Mouse (Mus musculus): Measurements from ENCODE around the gene Egflam. TPM values are rescaled to one million over a fixed set of nuclear protein-coding genes. Genes with fewer than 3 reads are reported as not detected.

Egflam gene
- polyA plus RNA-seq, 1 experiment from 2014 or later = 5.8 TPM

- WGBS = 73% methylated on average over 11 of the region's 11 CpGs
- Histone ChIP-seq H3K4me1 (replicated peaks; ENCODE audit: control insufficient read depth, insufficient read depth, low read length) (0 out of 2 replicates have a peak, but pooled peaks cover 7% of the 10 kb centered on the region), H3K9ac (replicated peaks; ENCODE audit: low read depth, low read length) (no peak overlapping the region), H3K27ac (ENCODE audit: low read length) (no peak overlapping the region), H3K4me2 (ENCODE audit: low read length) (no peak overlapping the region), H3K9me3 (ENCODE audit: control insufficient read depth, low read length) (no peaks in the 10 kb centered on the region), H3K36me3 (ENCODE audit: control insufficient read depth, insufficient read depth) (no peaks in the 10 kb centered on the region), H3K27me3 (replicated peaks; ENCODE audit: control insufficient read depth, insufficient read depth, low read length) (no peaks in the 10 kb centered on the region), H3K4me3 (replicated peaks; ENCODE audit: low read length) (no peak overlapping the region)
- ATAC-seq = no peak
Measured at GRCm38 (mm10) chr15:7239904-7240303, 158.3 kb downstream of the Egflam start.

GRCm38 (mm10) chr15:7233393-7234090 is 164.7 kb downstream of the Egflam start:
- no peak overlapping the region for H3K9ac ChIP-seq (replicated peaks; ENCODE audit: low read depth, low read length)
- no peaks in the 10 kb centered on the region for H3K4me1 ChIP-seq (replicated peaks; ENCODE audit: control insufficient read depth, insufficient read depth, low read length)
- H3K27ac ChIP-seq (ENCODE audit: low read length) = no peak overlapping the region
- no peak for ATAC-seq
- H3K27me3 ChIP-seq (replicated peaks; ENCODE audit: control insufficient read depth, insufficient read depth, low read length) = no peaks in the 10 kb centered on the region
- no peaks in the 10 kb centered on the region for H3K9me3 ChIP-seq (ENCODE audit: control insufficient read depth, low read length)
- H3K36me3 ChIP-seq (ENCODE audit: control insufficient read depth, insufficient read depth) = no peaks in the 10 kb centered on the region
- WGBS = 92% methylated on average over 13 of the region's 13 CpGs
- no peak overlapping the region for H3K4me3 ChIP-seq (replicated peaks; ENCODE audit: low read length)
- H3K4me2 ChIP-seq (ENCODE audit: low read length) = no peak overlapping the region

DNA sequence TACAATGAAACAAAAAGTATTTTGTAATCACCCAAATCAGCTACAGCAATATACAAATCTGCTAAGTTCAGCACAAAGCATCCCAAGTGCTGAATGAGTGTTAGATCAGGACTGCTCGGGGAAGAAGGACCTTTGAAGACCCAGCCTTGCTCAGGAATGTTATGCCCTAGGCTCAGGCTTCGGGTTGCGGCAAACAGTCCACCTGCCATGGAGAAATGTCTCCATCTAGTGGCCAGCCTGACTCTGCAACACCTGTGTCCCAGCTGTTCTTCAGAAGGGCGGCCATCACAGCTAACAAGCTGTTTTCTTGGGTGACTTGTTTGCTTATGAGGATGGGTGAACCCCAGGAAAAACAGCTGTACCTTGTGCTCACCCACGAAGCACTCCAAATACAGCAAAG is 172.0 kb downstream of the Egflam start:
- 4% methylated on average over 5 of the region's 5 CpGs for WGBS
- Histone ChIP-seq H3K4me2 (ENCODE audit: low read length) (no peak overlapping the region), H3K36me3 (ENCODE audit: control insufficient read depth, insufficient read depth) (no peaks in the 10 kb centered on the region), H3K9me3 (ENCODE audit: control insufficient read depth, low read length) (no peaks in the 10 kb centered on the region), H3K27ac (ENCODE audit: low read length) (no peak overlapping the region), H3K4me1 (replicated peaks; ENCODE audit: control insufficient read depth, insufficient read depth, low read length) (peaks cover 11% of the 10 kb centered on the region), H3K27me3 (replicated peaks; ENCODE audit: control insufficient read depth, insufficient read depth, low read length) (no peaks in the 10 kb centered on the region), H3K4me3 (replicated peaks; ENCODE audit: low read length) (no peak overlapping the region), H3K9ac (replicated peaks; ENCODE audit: low read depth, low read length) (no peak overlapping the region)
- ATAC-seq = peak; percentile 92

- peak; percentile 41 for ATAC-seq
- no peak overlapping the region for H3K27ac ChIP-seq (ENCODE audit: low read length)
- H3K36me3 ChIP-seq (ENCODE audit: control insufficient read depth, insufficient read depth) = no peaks in the 10 kb centered on the region
Measured at GRCm38 (mm10) chr15:7224151-7224775, 173.9 kb downstream of the Egflam start.

DNA sequence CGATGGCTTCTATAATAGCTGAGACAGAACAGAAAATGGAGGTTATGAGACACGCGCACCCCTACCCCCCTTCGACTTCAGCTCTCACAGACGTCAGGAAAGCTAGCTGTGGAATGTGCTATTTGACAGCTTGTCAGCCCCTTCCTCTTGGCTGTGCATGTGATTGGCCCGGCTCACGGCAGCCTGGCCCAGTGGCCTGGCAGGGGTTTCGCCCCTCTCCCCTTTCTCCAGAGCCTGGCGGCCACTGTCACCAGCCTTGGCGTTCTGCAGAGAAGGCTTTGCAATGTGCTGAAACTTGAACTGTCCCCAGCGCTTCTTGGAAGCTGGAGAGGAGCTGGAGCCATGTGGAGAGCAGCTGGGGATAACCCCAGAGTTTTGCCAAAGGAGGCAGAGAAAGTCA is 175.4 kb downstream of the Egflam start:
- H3K4me2 ChIP-seq (ENCODE audit: low read length) = no peak overlapping the region
- ATAC-seq = no peak
- 53% methylated on average over 11 of the region's 11 CpGs for WGBS
- H3K27me3 ChIP-seq (replicated peaks; ENCODE audit: control insufficient read depth, insufficient read depth, low read length) = no peaks in the 10 kb centered on the region
- no peak overlapping the region for H3K27ac ChIP-seq (ENCODE audit: low read length)
- H3K4me3 ChIP-seq (replicated peaks; ENCODE audit: low read length) = no peak overlapping the region
- H3K4me1 ChIP-seq (replicated peaks; ENCODE audit: control insufficient read depth, insufficient read depth, low read length) = peaks cover 11% of the 10 kb centered on the region
- H3K9me3 ChIP-seq (ENCODE audit: control insufficient read depth, low read length) = no peaks in the 10 kb centered on the region
- no peaks in the 10 kb centered on the region for H3K36me3 ChIP-seq (ENCODE audit: control insufficient read depth, insufficient read depth)
- no peak overlapping the region for H3K9ac ChIP-seq (replicated peaks; ENCODE audit: low read depth, low read length)

More at GRCm38 (mm10) chr15:7224151-7224775, 173.9 kb downstream of the Egflam start:
- H3K9ac ChIP-seq (replicated peaks; ENCODE audit: low read depth, low read length) = no peak overlapping the region
- H3K9me3 ChIP-seq (ENCODE audit: control insufficient read depth, low read length) = no peaks in the 10 kb centered on the region
- 62% methylated on average over 12 of the region's 12 CpGs for WGBS
- H3K4me2 ChIP-seq (ENCODE audit: low read length) = no peak overlapping the region
- H3K27me3 ChIP-seq (replicated peaks; ENCODE audit: control insufficient read depth, insufficient read depth, low read length) = no peaks in the 10 kb centered on the region
- H3K4me1 ChIP-seq (replicated peaks; ENCODE audit: control insufficient read depth, insufficient read depth, low read length) = peaks cover 11% of the 10 kb centered on the region
- H3K4me3 ChIP-seq (replicated peaks; ENCODE audit: low read length) = no peak overlapping the region

DNA sequence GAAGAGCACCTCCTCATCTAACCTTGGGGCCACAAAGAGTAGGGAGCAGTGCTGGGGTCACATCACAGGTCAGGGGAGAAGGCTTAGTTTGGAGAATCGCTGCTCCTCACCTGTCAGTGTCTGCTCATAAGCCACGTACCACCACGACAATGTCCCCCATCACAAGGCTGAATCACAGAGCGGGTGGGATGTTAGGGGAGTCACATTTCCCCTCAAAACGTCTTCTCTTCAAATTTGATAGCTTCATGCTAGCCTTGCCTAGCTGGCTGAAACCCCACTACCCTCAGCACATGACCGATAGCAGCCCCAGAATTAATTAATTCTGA is 181.0 kb downstream of the Egflam start:
- WGBS = 89% methylated on average over 6 of the region's 6 CpGs
- ATAC-seq = no peak

DNA sequence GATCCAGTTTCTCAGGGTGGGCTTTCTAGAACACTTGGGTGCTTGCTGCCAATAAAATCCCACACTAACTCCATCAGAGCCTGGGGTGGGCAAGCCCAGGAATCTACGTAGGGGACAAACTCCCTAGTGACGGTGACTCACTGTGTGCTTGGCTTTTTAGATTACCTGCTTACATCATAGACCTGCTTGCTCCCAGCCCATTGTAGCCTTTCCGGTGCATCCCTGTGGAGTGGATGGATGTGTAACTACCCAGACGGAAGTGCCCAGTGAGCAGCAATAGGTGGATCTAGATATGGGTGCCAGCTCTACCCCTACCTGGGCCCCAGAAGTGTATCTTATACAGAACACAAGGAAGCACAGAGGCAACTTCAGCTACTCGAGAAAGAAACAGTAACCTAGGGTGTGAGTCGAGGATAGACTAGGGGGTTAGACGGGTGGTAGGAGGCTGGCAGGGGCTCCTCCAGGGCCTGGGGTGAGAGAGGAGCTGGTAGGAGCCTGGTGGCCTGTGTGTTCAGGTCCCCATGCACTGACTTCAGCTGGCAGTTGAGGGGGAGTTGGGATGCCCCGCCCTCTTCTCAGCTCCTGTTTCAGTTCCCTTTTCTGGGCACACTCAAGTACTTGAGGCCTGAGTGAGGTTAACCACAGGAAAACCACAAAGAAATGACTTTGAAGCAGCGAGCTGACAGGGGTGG is 181.5 kb downstream of the Egflam start:
- 81% methylated on average over 9 of the region's 9 CpGs for WGBS
- no peaks in the 10 kb centered on the region for H3K27me3 ChIP-seq (replicated peaks; ENCODE audit: control insufficient read depth, insufficient read depth, low read length)
- H3K27ac ChIP-seq (ENCODE audit: low read length) = no peak overlapping the region
- no peaks in the 10 kb centered on the region for H3K4me1 ChIP-seq (replicated peaks; ENCODE audit: control insufficient read depth, insufficient read depth, low read length)
- H3K9ac ChIP-seq (replicated peaks; ENCODE audit: low read depth, low read length) = no peak overlapping the region
- ATAC-seq = no peak
- no peaks in the 10 kb centered on the region for H3K36me3 ChIP-seq (ENCODE audit: control insufficient read depth, insufficient read depth)
- H3K4me3 ChIP-seq (replicated peaks; ENCODE audit: low read length) = no peak overlapping the region
- H3K9me3 ChIP-seq (ENCODE audit: control insufficient read depth, low read length) = no peaks in the 10 kb centered on the region
- no peak overlapping the region for H3K4me2 ChIP-seq (ENCODE audit: low read length)

More for the DNA sequence above, 181.0 kb downstream of the Egflam start:
- Histone ChIP-seq H3K4me3 (replicated peaks; ENCODE audit: low read length) (no peak overlapping the region), H3K36me3 (ENCODE audit: control insufficient read depth, insufficient read depth) (no peaks in the 10 kb centered on the region), H3K9me3 (ENCODE audit: control insufficient read depth, low read length) (no peaks in the 10 kb centered on the region), H3K9ac (replicated peaks; ENCODE audit: low read depth, low read length) (no peak overlapping the region), H3K27me3 (replicated peaks; ENCODE audit: control insufficient read depth, insufficient read depth, low read length) (no peaks in the 10 kb centered on the region), H3K27ac (ENCODE audit: low read length) (no peak overlapping the region), H3K4me2 (ENCODE audit: low read length) (no peak overlapping the region), H3K4me1 (replicated peaks; ENCODE audit: control insufficient read depth, insufficient read depth, low read length) (no peaks in the 10 kb centered on the region)

DNA sequence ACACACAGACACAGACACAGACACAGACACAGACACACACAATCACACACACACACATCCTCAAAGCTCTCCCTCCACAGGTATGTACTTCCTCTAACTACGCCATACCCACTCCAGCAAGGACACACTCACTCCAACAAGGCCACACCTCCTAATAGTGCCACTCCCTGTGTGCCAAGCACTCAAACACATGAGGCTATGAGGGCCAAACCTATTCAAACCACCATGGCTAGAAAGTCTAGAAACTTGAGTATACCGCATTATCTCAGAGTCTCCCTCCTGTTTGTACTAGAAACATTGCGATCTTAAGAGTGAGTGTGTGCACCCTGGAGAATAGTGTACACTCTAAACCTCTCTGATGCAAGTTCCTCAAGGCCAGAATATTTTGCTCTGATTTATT is 182.3 kb downstream of the Egflam start:
- no peak overlapping the region for H3K4me2 ChIP-seq (ENCODE audit: low read length)
- no peaks in the 10 kb centered on the region for H3K9me3 ChIP-seq (ENCODE audit: control insufficient read depth, low read length)
- WGBS = 96% methylated on average over 3 of the region's 3 CpGs
- H3K4me3 ChIP-seq (replicated peaks; ENCODE audit: low read length) = no peak overlapping the region
- H3K36me3 ChIP-seq (ENCODE audit: control insufficient read depth, insufficient read depth) = no peaks in the 10 kb centered on the region
- H3K27me3 ChIP-seq (replicated peaks; ENCODE audit: control insufficient read depth, insufficient read depth, low read length) = no peaks in the 10 kb centered on the region
- no peak overlapping the region for H3K27ac ChIP-seq (ENCODE audit: low read length)
- H3K4me1 ChIP-seq (replicated peaks; ENCODE audit: control insufficient read depth, insufficient read depth, low read length) = no peaks in the 10 kb centered on the region
- no peak overlapping the region for H3K9ac ChIP-seq (replicated peaks; ENCODE audit: low read depth, low read length)
- no peak for ATAC-seq

DNA sequence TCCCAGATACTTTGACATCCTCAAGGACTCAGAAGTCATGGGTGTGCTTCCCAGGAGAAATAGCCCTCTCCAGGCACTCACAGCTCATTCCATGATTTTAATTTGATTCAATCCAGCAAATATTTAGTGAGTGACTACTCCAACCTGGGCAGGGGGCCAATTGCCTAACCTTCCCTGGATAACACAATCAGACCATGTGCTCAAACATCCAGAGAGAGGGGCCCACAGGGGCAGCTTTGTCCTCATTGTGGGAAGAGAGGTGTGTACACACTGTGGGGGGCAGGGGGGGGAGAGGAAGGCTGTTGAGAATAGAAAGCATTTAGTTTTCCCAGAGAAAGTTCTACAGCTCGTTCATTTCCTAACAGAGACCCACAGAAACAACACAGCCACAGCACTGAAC is 184.5 kb downstream of the Egflam start:
- H3K36me3 ChIP-seq (ENCODE audit: control insufficient read depth, insufficient read depth) = no peaks in the 10 kb centered on the region
- WGBS = 0% methylated on average over 1 of the region's 1 CpGs
- H3K9ac ChIP-seq (replicated peaks; ENCODE audit: low read depth, low read length) = no peak overlapping the region
- H3K27me3 ChIP-seq (replicated peaks; ENCODE audit: control insufficient read depth, insufficient read depth, low read length) = no peaks in the 10 kb centered on the region
- peak; percentile 54; the same call in 1 of the 2 replicates for ATAC-seq
- no peak overlapping the region for H3K4me2 ChIP-seq (ENCODE audit: low read length)
- H3K4me3 ChIP-seq (replicated peaks; ENCODE audit: low read length) = no peak overlapping the region
- H3K9me3 ChIP-seq (ENCODE audit: control insufficient read depth, low read length) = no peaks in the 10 kb centered on the region
- no peaks in the 10 kb centered on the region for H3K4me1 ChIP-seq (replicated peaks; ENCODE audit: control insufficient read depth, insufficient read depth, low read length)
- H3K27ac ChIP-seq (ENCODE audit: low read length) = no peak overlapping the region
